Mouse (Mus musculus): ENCODE data around the gene Dock4. TPM values are rescaled to one million over a fixed set of nuclear protein-coding genes. Genes with fewer than 3 reads are reported as not detected.

Gene Dock4
- polyA plus RNA-seq, 1 experiment from 2014 or later: 34.3 TPM

DNA sequence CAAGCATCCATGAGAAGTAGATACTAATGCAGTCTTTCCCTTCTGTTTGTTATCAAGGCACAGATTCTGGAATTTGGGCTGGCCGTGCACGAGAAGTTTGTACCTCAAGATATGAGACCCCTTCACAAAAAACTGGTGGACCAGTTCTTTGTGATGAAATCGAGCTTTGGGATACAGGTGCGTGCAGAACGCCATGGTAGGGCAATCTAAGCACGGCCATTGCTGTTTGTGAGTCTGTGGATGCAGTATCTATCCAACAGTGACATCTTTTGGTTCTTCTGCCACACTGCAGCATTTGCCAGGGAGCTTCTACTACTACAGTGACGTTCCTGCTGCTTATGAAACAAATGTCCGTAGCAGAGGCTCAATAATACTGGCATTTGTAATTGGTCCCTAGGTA lies 386.4 kb downstream of the Dock4 start:
- Histone ChIP-seq H3K4me1 (ENCODE audit: control insufficient read depth, insufficient read depth, low read length) (no peaks in the 10 kb centered on the region), H3K4me3 (replicated peaks; ENCODE audit: low read depth, low read length) (no peak overlapping the region), H3K9ac (replicated peaks; ENCODE audit: low read length) (no peak overlapping the region), H3K27ac (replicated peaks; ENCODE audit: low read depth, low read length) (no peak overlapping the region), H3K36me3 (ENCODE audit: control insufficient read depth, insufficient read depth, low read length) (peaks cover 57% of the 10 kb centered on the region), H3K27me3 (ENCODE audit: control insufficient read depth, insufficient read depth, low read length) (no peaks in the 10 kb centered on the region), H3K4me2 (ENCODE audit: low read length) (no peak overlapping the region), H3K9me3 (ENCODE audit: control insufficient read depth, low read length) (no peaks in the 10 kb centered on the region)
- 66% methylated on average over 8 of the region's 8 CpGs for WGBS
- DNase-seq (peak; percentile 74), ATAC-seq (ENCODE audit: low FRiP score, low TSS enrichment) (0 out of 2 replicates have a peak, but pooled peaks have one; percentile 44)

GRCm38 (mm10) chr12:40836924-40837323 lies 391.2 kb downstream of the Dock4 start:
- peaks cover 4% of the 10 kb centered on the region; the same call in 1 of the 2 replicates for H3K4me1 ChIP-seq (ENCODE audit: control insufficient read depth, insufficient read depth, low read length)
- no peaks in the 10 kb centered on the region for H3K9me3 ChIP-seq (ENCODE audit: control insufficient read depth, low read length)
- no peak overlapping the region for H3K27ac ChIP-seq (replicated peaks; ENCODE audit: low read depth, low read length)
- H3K9ac ChIP-seq (replicated peaks; ENCODE audit: low read length): no peak overlapping the region
- DNase-seq (no peak), ATAC-seq (ENCODE audit: low FRiP score, low TSS enrichment) (peak; percentile 7; the same call in 1 of the 2 replicates)
- no peak overlapping the region for H3K4me2 ChIP-seq (ENCODE audit: low read length)
- H3K4me3 ChIP-seq (replicated peaks; ENCODE audit: low read depth, low read length): no peak overlapping the region
- WGBS: 41% methylated on average over 6 of the region's 6 CpGs
- H3K27me3 ChIP-seq (ENCODE audit: control insufficient read depth, insufficient read depth, low read length): no peaks in the 10 kb centered on the region
- H3K36me3 ChIP-seq (ENCODE audit: control insufficient read depth, insufficient read depth, low read length): peaks cover 40% of the 10 kb centered on the region

GRCm38 (mm10) chr12:40837597-40838337 lies 392.0 kb downstream of the Dock4 start:
- Histone ChIP-seq H3K27ac (replicated peaks; ENCODE audit: low read depth, low read length) (no peak overlapping the region), H3K4me3 (replicated peaks; ENCODE audit: low read depth, low read length) (no peak overlapping the region), H3K9me3 (ENCODE audit: control insufficient read depth, low read length) (no peaks in the 10 kb centered on the region), H3K4me2 (ENCODE audit: low read length) (no peak overlapping the region), H3K4me1 (ENCODE audit: control insufficient read depth, insufficient read depth, low read length) (peaks cover 4% of the 10 kb centered on the region; the same call in 1 of the 2 replicates), H3K27me3 (ENCODE audit: control insufficient read depth, insufficient read depth, low read length) (no peaks in the 10 kb centered on the region), H3K36me3 (ENCODE audit: control insufficient read depth, insufficient read depth, low read length) (peaks cover 32% of the 10 kb centered on the region), H3K9ac (replicated peaks; ENCODE audit: low read length) (no peak overlapping the region)
- WGBS: 3% methylated on average over 8 of the region's 8 CpGs
- ATAC-seq (ENCODE audit: low FRiP score, low TSS enrichment) (peak; percentile 60; the same call in 1 of the 2 replicates), DNase-seq (peak; percentile 90)

DNA sequence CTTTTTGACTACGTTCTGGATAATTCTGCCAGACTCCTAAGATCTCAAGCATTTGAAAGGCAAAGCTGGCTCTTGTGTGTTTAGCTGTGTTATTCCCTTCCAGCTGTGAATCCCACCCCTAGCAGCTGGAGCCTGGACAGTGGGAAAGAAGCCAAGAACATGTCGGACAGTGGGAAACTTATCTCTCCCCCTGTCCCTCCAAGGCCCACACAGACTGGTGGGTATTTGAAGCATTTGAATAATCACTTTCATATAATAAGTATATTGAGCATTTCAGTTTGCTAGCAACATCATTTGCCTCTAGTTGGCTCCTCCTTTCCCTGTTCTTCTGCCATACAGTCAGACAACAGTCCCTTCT lies 392.6 kb downstream of the Dock4 start:
- Histone ChIP-seq H3K36me3 (ENCODE audit: control insufficient read depth, insufficient read depth, low read length) (peaks cover 28% of the 10 kb centered on the region), H3K27me3 (ENCODE audit: control insufficient read depth, insufficient read depth, low read length) (no peaks in the 10 kb centered on the region), H3K27ac (replicated peaks; ENCODE audit: low read depth, low read length) (no peak overlapping the region), H3K4me3 (replicated peaks; ENCODE audit: low read depth, low read length) (no peak overlapping the region), H3K4me1 (ENCODE audit: control insufficient read depth, insufficient read depth, low read length) (peaks cover 4% of the 10 kb centered on the region; the same call in 1 of the 2 replicates), H3K9me3 (ENCODE audit: control insufficient read depth, low read length) (no peaks in the 10 kb centered on the region), H3K9ac (replicated peaks; ENCODE audit: low read length) (no peak overlapping the region), H3K4me2 (ENCODE audit: low read length) (no peak overlapping the region)
- 57% methylated on average over 2 of the region's 2 CpGs for WGBS
- no peak for DNase-seq
- no peak for ATAC-seq (ENCODE audit: low FRiP score, low TSS enrichment)

- Histone ChIP-seq H3K27ac (replicated peaks; ENCODE audit: low read depth, low read length) (0 out of 2 replicates have a peak overlapping the region, but pooled peaks have one; percentile 37), H3K4me1 (ENCODE audit: control insufficient read depth, insufficient read depth, low read length) (peaks cover 4% of the 10 kb centered on the region; the same call in 1 of the 2 replicates), H3K27me3 (ENCODE audit: control insufficient read depth, insufficient read depth, low read length) (no peaks in the 10 kb centered on the region), H3K9ac (replicated peaks; ENCODE audit: low read length) (no peak overlapping the region), H3K9me3 (ENCODE audit: control insufficient read depth, low read length) (no peaks in the 10 kb centered on the region), H3K4me3 (replicated peaks; ENCODE audit: low read depth, low read length) (no peak overlapping the region), H3K36me3 (ENCODE audit: control insufficient read depth, insufficient read depth, low read length) (peaks cover 23% of the 10 kb centered on the region), H3K4me2 (ENCODE audit: low read length) (no peak overlapping the region)
- no peak for ATAC-seq (ENCODE audit: low FRiP score, low TSS enrichment)
- 90% methylated on average over 5 of the region's 5 CpGs for WGBS
- peak; percentile 38 for DNase-seq
These were observed 393.2 kb downstream of the Dock4 start for GRCm38 (mm10) chr12:40838940-40839339.

DNA sequence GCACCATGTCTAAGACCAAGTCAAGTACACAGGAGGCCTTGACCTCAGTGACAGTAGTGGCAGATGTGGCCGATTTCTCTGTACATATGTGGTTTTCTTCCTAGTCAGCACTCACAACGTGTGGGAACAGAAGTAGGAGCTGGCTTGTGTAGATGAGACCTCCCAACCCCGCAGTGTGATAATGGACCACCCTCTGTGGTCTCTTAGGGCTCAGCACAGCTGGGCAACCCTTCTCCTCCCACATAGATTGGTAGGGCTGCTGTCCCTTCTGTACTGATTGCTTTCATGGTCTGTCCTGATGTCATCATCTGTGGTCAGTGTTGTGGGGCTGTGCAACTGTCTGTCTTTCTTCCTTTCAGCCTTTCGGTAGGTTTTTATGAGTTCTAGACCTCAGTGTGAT lies 394.1 kb downstream of the Dock4 start:
- no peaks in the 10 kb centered on the region for H3K9me3 ChIP-seq (ENCODE audit: control insufficient read depth, low read length)
- WGBS: 77% methylated on average over 4 of the region's 4 CpGs
- H3K36me3 ChIP-seq (ENCODE audit: control insufficient read depth, insufficient read depth, low read length): peaks cover 19% of the 10 kb centered on the region
- DNase-seq: no peak
- H3K27ac ChIP-seq (replicated peaks; ENCODE audit: low read depth, low read length): no peak overlapping the region
- no peak overlapping the region for H3K4me2 ChIP-seq (ENCODE audit: low read length)
- no peak overlapping the region for H3K4me3 ChIP-seq (replicated peaks; ENCODE audit: low read depth, low read length)
- H3K9ac ChIP-seq (replicated peaks; ENCODE audit: low read length): no peak overlapping the region
- H3K4me1 ChIP-seq (ENCODE audit: control insufficient read depth, insufficient read depth, low read length): peaks cover 4% of the 10 kb centered on the region; the same call in 1 of the 2 replicates
- H3K27me3 ChIP-seq (ENCODE audit: control insufficient read depth, insufficient read depth, low read length): no peaks in the 10 kb centered on the region
- ATAC-seq (ENCODE audit: low FRiP score, low TSS enrichment): no peak

GRCm38 (mm10) chr12:40842251-40842988 lies 396.7 kb downstream of the Dock4 start:
- DNase-seq: peak; percentile 66
- Histone ChIP-seq H3K4me1 (ENCODE audit: control insufficient read depth, insufficient read depth, low read length) (peaks cover 4% of the 10 kb centered on the region; the same call in 1 of the 2 replicates), H3K4me3 (replicated peaks; ENCODE audit: low read depth, low read length) (no peak overlapping the region), H3K36me3 (ENCODE audit: control insufficient read depth, insufficient read depth, low read length) (peaks cover 9% of the 10 kb centered on the region; the same call in 1 of the 2 replicates), H3K4me2 (ENCODE audit: low read length) (no peak overlapping the region), H3K27me3 (ENCODE audit: control insufficient read depth, insufficient read depth, low read length) (no peaks in the 10 kb centered on the region), H3K9me3 (ENCODE audit: control insufficient read depth, low read length) (no peaks in the 10 kb centered on the region), H3K9ac (replicated peaks; ENCODE audit: low read length) (no peak overlapping the region), H3K27ac (replicated peaks; ENCODE audit: low read depth, low read length) (no peak overlapping the region)
- ATAC-seq (ENCODE audit: low FRiP score, low TSS enrichment): no peak
- 79% methylated on average over 10 of the region's 10 CpGs for WGBS

- ATAC-seq (ENCODE audit: low FRiP score, low TSS enrichment): no peak
- DNase-seq: no peak
- H3K4me2 ChIP-seq (ENCODE audit: low read length): no peak overlapping the region
- H3K4me1 ChIP-seq (ENCODE audit: control insufficient read depth, insufficient read depth, low read length): peaks cover 1% of the 10 kb centered on the region; the same call in 1 of the 2 replicates
- H3K4me3 ChIP-seq (replicated peaks; ENCODE audit: low read depth, low read length): no peak overlapping the region
- 90% methylated on average over 5 of the region's 5 CpGs for WGBS
- H3K27ac ChIP-seq (replicated peaks; ENCODE audit: low read depth, low read length): no peak overlapping the region
- no peaks in the 10 kb centered on the region for H3K27me3 ChIP-seq (ENCODE audit: control insufficient read depth, insufficient read depth, low read length)
- peaks cover 9% of the 10 kb centered on the region; the same call in 1 of the 2 replicates for H3K36me3 ChIP-seq (ENCODE audit: control insufficient read depth, insufficient read depth, low read length)
- no peaks in the 10 kb centered on the region for H3K9me3 ChIP-seq (ENCODE audit: control insufficient read depth, low read length)
- H3K9ac ChIP-seq (replicated peaks; ENCODE audit: low read length): no peak overlapping the region
These were observed 397.2 kb downstream of the Dock4 start for GRCm38 (mm10) chr12:40842991-40843390.

All from midbrain, embryonic 14.5 days (tissue).